Mouse (Mus musculus) CD8-positive naive resting alpha-beta T cell, adult 2 months (primary cell): Measurements from ENCODE around the gene Clcnka.
A peak's percentile ranks its signal among the peaks of the same experiment; 100 is the strongest.

Experiments used
- DNase-seq, 2 experiments: peaks; one replicate each; pipeline ENCODE4 v3.0.0; 2022; ENCODE audit warnings: low read depth in 2 of 2, low spot score in 2 of 2

The Clcnka gene

GRCm38 (mm10) chr4:141385275-141385674, 13.2 kb downstream of the Clcnka start:
- DNase-seq: peak in 1 of 2 experiments; percentile 36

DNA sequence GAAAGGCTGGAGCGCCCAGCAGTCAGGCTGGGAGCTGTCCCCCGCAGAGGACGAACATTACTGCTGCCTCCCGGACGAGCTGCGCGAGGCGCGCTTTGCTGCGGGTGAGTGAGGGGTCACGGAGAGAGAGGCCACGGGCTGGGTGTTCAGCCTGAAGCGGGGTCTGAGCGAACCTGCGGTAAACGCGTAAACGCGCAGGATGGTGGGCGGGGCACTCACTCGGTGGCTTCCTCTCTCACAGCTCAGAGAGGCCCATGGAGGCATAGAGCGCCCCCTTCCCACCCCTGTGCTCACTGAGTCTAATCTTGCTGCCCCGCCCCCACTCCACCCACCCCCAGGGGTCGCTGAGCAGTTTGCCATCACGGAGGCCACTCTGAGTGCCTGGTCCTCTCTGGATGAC, 16.1 kb downstream of the Clcnka start:
- no peak for DNase-seq

- DNase-seq: no peak
Observed at GRCm38 (mm10) chr4:141379674-141380073, 18.9 kb downstream of the Clcnka start.

- DNase-seq: no peak
Observed at GRCm38 (mm10) chr4:141372426-141372825, 26.1 kb downstream of the Clcnka start.

GRCm38 (mm10) chr4:141367997-141368791, 30.3 kb downstream of the Clcnka start, which contains the start of gene Fam131c:
TSS of gene Fam131c (plus strand) at chr4:141368220.
- no peak for DNase-seq

DNA sequence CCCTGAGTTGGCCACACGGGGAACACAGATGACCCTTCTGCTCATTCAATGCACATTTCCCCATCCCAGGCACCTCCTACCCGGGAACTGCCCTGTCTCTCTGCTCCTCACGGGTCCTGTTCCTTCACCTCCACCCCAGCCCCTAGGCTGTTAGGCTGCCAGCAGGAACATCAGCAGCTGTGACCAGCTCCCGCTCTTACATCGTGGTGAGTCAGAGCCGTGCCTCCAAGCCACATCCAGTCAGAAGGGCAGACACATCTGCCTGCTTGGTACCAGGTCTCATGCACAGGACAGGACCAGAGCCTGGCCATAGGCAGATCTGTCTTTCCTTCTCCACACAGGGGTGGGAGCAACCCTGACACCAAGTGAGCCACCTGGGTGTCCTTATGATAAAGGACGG, 32.6 kb downstream of the Clcnka start:
- no peak for DNase-seq

DNA sequence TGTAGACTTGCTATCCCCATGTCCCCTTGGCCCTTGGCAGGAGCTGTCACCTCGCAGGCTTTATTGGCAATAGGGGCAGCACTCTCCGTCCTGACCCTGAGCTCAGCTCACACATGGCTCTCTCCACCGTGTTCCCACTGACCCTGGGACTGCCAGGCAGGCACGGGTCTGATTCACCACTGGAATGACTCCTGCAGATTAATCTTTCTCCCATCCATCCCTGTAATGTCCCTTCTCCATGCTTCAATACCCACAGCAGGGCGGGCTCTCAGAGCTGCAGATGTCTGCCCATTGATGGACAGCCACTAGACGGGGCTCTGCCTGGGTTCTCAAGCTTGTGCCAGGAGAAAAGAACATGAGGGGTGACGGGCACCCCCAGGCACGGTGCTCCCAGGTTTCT, 33.4 kb downstream of the Clcnka start:
- no peak for DNase-seq

DNA sequence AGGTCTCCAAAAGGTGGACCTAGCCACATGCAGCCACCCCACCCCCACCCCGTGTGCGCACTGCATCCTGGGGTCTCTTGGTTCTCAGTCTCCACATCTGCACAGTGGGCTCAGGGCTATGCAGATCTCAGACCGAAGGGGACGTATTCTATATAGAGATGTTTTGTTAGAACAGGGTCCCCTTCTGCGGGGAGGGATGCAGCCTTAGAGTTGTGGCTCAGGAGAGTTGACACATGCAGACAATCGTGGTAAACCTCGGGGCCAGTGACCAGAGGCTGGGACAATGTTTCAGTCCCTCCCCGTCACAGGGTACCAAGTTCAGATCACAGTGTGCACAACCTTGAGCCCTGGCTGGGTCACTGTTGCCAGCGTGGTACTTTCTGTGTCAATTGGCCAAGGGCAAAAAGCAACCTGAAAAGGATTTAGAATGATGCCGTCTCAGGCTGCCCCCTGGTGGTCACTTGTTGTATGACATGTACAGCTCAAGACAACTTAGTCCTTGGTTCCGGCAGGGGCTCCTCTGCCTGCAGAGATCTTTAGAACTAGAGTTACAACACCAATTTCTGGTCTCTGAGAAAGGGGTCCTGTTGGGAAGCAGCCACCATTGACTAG, 35.5 kb downstream of the Clcnka start:
- DNase-seq: peak; percentile 56 to 62

DNA sequence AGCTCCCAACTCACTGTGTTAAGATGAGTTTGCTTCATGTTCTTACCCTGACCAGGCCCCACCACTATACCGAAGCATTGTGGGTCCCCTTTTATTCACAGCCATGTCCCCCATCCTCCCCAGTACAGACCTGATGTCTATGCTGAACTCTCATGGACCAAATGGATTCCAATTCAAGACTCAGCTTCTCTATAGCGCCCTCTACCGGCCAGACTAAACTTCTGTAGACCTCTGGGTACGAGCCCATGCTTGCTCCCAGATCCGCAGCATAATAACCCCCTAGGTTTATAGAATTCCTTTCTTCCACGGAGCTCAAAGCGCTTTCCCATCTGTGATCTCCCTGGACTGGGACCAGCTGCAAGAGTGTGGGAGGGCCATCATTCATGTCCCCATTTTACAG, 37.7 kb downstream of the Clcnka start:
- peak in 1 of 2 experiments; percentile 9 for DNase-seq

- no peak for DNase-seq
Observed at GRCm38 (mm10) chr4:141359222-141359621, 39.3 kb downstream of the Clcnka start.

DNA sequence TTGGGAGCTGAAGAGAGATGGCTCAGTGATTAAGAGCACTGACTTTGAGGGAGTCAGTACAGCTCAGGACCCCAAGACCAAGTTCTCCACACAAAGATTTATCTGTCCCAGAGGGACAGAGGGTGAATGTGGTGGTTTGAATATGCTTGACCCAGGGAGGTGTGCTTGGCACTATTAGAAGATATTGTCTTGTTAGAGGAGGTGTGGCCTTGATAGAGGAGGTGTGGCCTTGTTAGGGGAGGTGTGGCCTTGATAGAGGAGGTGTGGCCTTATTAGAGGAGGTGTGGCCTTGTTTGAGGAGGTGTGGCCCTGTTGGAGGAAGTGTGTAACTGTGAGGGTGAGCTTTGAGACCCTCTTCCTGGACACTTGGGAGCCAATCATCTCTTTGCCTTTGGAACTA, 40.7 kb downstream of the Clcnka start:
- no peak for DNase-seq

DNA sequence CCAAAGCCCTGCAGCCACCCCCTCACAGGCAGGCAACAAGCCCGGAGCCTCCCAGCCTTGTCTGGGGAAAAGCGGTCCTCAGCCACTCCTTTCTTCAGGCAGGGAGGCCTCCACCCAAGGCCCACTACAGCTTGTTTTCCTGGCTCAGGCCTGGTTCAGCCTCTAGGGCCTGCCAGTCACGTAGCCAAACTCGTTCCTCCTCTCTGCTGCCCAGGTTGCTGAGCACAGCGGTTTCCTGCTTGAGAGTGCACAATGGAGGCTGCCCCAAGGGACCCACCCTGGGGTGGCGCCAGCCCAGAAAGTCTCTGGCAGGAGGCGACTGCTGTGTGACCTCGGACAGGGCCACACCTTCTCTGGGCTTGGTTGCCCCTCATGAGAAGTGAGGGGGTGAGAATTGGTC, 44.7 kb downstream of the Clcnka start:
- no peak for DNase-seq

GRCm38 (mm10) chr4:141352986-141353385, 45.5 kb downstream of the Clcnka start:
- no peak for DNase-seq

- DNase-seq: no peak
Observed at GRCm38 (mm10) chr4:141351972-141352371, 46.6 kb downstream of the Clcnka start.

GRCm38 (mm10) chr4:141350015-141350414, 48.5 kb downstream of the Clcnka start:
- DNase-seq: no peak

DNA sequence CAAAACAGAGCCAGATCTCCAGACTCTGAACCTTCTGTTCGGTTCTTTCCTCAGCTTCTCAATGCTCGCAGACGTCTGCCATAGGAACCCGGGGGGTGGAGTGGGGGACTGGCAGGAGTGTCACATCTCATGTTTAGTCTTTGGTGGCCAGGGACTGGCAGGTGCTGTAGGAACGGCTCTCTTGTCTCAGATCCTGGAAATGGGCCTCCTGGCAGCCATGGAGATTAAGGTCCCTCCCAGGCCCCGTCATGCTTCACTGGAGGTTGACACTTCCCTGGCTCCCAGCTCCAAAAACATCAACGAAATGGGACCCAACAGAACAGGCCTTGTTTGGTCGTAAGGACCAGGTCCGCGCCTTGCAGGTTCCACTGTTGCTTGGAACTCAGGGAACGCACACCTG, 49.9 kb downstream of the Clcnka start:
- DNase-seq: no peak

DNA sequence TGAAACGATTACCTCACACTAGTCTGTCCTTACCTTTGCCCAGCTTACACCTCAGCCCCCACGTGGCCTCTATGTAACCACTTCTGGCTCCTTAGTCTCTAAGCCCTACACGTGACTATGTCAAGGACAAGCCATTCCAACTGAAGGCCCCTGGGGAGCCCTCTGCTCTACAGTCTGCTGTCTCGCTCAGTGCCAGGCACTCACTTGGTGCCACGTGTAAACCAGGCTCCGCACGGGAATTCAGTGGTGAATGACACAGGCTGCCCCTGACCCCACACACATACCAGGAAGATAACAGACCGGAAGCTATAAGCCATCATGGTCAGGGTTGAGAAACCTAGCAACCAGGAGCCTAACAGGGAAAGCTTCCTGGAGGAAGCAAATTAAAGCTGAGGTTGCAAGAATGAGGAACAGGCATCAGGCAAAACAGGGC, 51.1 kb downstream of the Clcnka start:
- DNase-seq: no peak

GRCm38 (mm10) chr4:141345219-141345618, 53.3 kb downstream of the Clcnka start:
- no peak for DNase-seq

- DNase-seq: no peak
Observed at GRCm38 (mm10) chr4:141343515-141343914, 55.0 kb downstream of the Clcnka start.

DNA sequence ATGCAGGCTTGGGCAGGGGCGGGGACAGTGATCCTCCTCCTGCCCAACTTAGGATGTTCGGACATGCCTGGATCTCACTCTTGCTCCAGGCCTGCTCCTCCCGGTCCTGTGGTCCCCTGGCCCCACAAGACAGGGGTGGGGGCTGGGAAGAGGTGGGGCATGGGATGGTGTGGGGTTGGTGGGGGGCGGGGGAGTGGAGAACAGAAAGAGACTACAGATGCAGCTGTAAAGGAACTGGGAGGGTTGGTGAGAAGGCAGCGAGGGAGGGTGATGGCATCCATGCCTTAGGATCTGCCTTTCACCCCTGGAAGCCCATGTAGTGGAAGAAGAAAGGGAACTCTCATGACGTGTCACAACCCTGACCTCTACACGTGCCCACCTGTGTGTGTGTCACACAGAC, 57.0 kb downstream of the Clcnka start:
- DNase-seq: no peak

- no peak for DNase-seq
Observed at GRCm38 (mm10) chr4:141338853-141339252, 59.7 kb downstream of the Clcnka start.

GRCm38 (mm10) chr4:141337986-141338385, 60.5 kb downstream of the Clcnka start:
- no peak for DNase-seq

DNA sequence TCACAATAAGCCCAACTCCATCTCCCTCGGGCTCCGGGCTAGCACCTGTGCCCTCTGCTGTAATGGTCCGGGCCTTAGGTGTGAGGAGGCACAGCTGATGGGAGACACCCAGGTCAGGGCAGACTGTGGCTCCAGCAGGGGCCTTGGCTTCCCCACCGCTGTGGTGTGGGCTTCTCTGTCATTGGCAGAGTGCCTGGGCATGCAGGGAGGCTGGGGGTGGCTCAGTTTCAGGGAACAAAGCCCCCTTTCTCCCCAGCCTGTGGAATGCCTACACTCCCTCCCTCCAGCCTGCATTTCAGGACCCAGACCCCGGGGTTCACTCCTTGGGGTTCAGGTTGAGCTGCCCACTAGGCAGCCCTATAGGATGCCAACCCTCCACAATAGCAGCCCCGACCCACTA, 62.3 kb downstream of the Clcnka start:
- DNase-seq: no peak
